Mouse (Mus musculus) CD4-positive helper T cell, adult 2 months (primary cell): Measurements from ENCODE around the gene Gm20538.
A peak's percentile ranks its signal among the peaks of the same experiment; 100 is the strongest.

Experiments used
- DNase-seq: peaks from one replicate; pipeline ENCODE4 v3.0.0-alpha.2; 2012; ENCODE audit warnings: low read depth, missing footprints, low spot score

Gm20538 gene

GRCm38 (mm10) chr19:44552731-44553130, at the start of gene Gm20538:
Gene Gm20538 (minus strand): TSS chr19:44552831.
- no peak for DNase-seq

DNA sequence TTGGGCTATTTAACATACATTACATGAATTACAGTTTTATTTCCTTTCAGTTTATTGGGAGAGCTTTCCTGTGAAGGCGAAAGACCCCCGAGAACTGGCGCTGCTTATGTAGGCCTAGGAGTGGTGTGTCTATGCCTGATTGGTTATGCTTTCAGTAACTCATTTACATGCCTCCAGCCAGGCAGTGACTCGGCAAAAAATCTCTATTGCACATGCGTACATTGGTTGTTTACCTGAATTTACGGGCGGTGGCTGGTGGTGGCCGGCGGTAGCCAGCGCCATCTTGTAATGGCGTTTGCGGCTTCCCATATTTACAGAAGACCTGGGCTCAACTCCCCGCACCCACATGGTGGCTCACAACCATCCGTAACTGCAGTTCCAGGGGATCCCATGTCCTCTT, 41.5 kb upstream of the Gm20538 start:
- no peak for DNase-seq

- DNase-seq, result no peak
These were observed 39.0 kb upstream of the Gm20538 start for GRCm38 (mm10) chr19:44591638-44592037.

DNA sequence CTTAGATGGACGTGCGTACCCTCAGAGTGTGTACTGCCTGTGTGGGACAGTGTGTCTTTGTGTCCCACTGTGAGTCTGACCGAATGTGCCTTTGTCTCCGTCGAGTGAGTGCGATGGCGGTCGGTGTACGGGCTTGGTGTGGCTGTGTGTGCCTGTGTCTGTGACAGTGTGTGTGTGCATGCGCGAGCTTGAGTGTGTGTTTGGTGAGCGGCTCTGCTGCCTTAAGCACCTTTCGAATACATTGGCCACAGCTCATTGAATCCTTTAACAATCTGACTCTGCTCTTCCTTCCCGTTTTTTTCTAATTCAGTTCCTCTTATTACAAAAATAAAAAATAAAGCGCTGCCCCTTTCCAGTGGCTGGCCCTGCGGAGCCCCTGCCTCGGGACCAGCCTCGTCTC, 38.4 kb upstream of the Gm20538 start:
- no peak for DNase-seq

- no peak for DNase-seq
These were observed 37.1 kb upstream of the Gm20538 start for GRCm38 (mm10) chr19:44589591-44590223.

DNA sequence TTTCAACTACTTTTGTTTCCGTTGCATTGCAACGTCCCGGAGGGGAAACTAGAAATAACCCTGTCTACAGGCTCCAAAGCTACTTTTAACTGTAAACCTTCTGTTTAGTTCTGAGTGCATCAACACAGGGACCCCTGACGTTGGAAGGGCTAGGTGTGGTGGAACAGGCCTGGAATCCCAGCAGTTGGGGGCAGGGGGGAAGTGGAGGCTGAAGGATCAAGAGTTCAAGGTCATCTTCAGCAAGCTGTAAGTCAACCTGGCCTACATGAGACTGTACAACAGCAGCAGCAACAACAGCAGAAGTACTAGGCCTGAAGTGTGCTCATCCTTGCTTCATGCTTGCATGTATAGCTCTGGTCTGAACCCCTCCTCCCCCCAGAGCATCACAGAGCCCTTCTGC, 35.4 kb upstream of the Gm20538 start:
- no peak for DNase-seq

- DNase-seq, result peak; percentile 86
These were observed 30.1 kb upstream of the Gm20538 start for GRCm38 (mm10) chr19:44582638-44583309.

DNA sequence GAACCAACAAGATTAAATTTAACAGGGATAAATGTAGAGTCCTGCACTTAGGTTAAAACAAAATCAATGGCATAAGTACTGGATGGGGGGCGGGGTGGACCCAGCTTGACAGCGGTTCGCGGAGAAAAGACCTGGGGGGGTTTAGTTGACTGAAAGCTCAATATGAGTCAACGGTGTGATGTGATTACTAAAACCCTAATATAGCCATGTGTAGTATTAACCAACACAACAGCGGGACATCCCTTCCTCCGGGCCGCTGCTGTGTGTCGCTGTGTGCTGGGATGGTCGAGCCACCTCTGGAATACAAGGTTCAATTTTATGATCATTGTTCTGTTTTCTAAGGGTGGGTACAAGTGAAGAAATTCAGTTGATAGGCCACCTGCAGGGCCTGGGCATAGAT, 29.5 kb upstream of the Gm20538 start:
- DNase-seq, result no peak

DNA sequence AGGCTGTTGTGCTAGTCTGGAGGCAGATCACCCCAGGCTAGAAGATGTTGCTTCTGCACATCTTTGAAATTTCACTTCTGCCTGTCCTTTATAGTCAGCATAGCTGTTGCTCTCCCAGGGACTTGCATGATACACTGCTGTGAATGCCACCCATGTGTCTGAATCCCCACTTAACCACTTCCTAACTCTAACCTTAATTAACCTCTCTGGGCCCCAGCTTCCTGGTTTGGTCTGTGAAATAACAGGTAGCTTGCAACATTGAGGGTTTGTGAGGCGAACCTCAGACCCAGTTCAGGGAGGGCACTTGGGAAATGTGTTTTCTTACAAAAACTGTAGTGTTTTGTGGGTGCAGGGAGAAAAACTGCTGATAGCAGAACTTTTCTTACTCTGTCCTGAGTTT, 25.4 kb upstream of the Gm20538 start:
- DNase-seq, result peak; percentile 40

GRCm38 (mm10) chr19:44576275-44576674, 23.6 kb upstream of the Gm20538 start:
- no peak for DNase-seq

DNA sequence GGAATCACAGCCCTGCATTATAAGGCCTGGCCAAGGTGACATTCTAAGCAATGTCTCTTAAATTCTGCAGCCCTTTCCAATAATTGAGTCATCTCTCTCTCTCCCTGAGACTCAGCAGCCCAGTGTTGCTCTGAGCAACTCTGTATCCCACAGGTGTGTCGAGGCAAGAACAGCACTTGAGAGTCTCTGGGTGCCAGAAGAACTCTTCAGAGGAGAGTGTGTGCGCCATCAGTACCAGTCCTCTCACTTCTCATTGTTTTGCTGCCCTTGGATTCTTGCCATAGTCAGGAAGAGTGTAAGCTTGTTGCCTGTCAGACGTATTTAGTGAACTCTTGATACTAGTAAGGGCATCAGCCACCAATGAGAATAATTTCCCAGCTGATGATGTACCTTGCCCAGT, 15.1 kb upstream of the Gm20538 start:
- no peak for DNase-seq

- DNase-seq, result no peak
These were observed 11.4 kb upstream of the Gm20538 start for GRCm38 (mm10) chr19:44564006-44564405.

DNA sequence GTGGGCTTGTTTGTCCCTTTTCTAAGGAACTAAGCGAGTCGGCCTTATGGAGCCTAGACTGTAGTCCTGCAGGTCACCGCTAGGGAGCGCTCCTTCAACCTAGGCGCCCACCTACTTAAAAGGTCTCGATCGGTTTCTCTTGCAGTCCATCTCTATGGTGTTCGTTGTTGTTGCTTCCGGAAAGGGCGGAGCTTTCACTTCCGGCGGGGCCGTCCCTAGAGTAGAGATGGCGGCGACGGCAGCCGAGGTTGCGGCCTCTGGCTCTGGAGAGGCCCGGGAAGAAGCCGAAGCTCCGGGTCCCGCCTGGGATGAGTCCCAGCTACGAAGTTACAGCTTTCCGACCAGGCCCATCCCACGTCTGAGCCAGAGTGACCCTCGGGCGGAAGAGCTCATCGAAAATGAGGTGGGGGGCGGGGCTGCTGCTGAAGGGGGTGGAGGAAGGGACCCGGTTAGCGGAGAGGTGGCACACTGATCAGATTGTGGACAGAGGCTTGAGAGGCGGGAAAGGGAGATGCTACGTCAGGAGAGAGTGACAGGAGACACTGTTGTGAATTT, 10.1 kb upstream of the Gm20538 start, which contains the start of gene Hif1an:
Hif1an (plus strand) TSS at position 199 of the 555 bp plus-strand sequence.
- peak; percentile 97 for DNase-seq

GRCm38 (mm10) chr19:44554861-44555590, 2.4 kb upstream of the Gm20538 start, which contains the start of gene Ndufb8:
Gene Ndufb8 (minus strand): TSS chr19:44555440.
- peak; percentile 92 for DNase-seq

DNA sequence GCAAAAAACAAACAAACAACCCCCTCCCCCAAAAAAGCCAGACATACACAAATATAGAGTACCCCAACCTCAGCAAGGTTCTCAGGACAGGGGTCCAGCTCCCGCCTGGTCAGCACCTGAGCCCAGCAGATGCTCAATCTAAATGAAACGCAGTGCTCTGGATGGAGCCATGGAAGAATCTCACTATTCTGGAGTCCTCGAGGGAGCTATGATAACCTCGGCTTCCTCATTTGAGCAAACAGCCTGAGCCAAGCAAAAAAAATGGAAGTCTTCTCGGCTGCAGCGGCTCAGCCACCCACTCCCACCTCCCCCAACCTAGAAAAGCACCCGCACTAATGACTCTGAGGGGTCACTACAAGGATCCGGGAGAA, 1.8 kb upstream of the Gm20538 start:
- DNase-seq, result no peak

GRCm38 (mm10) chr19:44553286-44553685, 655 bp upstream of the Gm20538 start:
- DNase-seq, result no peak

DNA sequence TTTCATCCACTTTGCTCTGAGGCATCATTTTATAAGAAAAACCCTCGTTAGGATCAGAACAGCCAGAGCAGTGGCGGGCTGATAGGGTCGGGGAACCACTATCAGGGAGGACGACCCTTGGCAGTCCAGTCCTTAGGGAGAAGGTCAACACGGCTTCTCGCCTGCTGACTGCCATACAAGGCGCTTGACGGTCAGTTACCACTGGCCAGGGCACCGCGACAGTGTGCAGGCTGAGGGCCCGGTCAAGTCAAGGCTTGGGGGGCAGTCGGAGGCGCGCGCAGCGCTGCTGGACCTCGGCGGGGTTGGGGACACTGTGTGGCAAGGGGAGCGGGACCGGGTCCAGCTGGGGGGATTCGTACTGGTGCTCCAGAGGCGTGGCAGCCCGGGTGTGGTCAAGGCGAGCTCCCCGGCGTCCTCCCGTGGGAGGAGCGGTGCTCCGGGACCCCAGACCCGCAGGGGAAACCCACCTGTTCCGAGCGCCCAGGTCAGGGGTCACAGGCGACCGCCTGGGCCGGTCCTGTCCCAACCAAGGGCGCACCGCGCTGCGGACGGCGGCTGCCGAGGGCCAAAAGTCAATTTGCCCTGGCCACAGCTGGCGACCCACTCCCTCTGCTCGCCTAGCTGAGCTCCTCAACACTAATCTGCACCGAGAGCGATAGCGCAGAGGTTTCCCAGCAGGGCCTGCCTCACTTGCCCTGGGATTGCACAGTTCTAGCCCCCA, 7.2 kb downstream of the Gm20538 start, which contains the start of gene Sec31b:
Sec31b (minus strand) TSS at position 544 of the 721 bp plus-strand sequence.
- no peak for DNase-seq

- DNase-seq, result peak; percentile 61
These were observed 7.9 kb downstream of the Gm20538 start for GRCm38 (mm10) chr19:44544775-44545174.

GRCm38 (mm10) chr19:44544372-44544771, 8.3 kb downstream of the Gm20538 start:
- no peak for DNase-seq

- DNase-seq, result no peak
These were observed 9.9 kb downstream of the Gm20538 start for GRCm38 (mm10) chr19:44542694-44543178.

DNA sequence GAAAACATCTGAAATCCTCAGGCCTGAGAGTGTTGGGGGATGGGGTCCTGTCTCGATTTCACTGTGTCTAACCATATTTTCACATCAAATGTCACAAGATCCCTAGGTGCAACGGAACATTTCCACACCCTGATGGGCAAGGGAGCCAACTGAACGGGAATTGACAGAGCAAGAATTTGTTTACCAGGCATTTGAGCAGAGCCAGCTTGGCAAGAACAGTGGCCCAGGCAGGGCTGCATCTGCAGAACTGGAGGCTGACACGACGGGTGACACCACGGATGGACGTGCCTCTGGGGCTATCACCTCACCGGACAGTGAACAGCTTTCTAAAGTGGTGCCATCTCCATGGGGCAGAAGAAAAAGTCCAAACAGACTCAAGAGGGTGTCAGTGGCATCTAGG, 15.2 kb downstream of the Gm20538 start:
- no peak for DNase-seq
